Mouse (Mus musculus) thymus, adult 2 months (tissue): ENCODE measurements at regions not wholly inside any gene's neighbourhood (a gene's known extent, or its start where the extent isn't known, plus 50 kb on each side); places are given as distances from the start of the nearest gene placed in this dataset.

Experiments used
- DNase-seq: peaks from one replicate; pipeline ENCODE4 v3.0.0; 2021
- H3K27ac ChIP-seq: fragments of 200-500 bp; 2 replicates; pipeline ENCODE4 v1.5.1; 2012; ENCODE audit warnings: low read length, control low read depth; ENCODE audit not compliant: control insufficient read depth, insufficient read depth
- H3K27me3 ChIP-seq: fragments of 200-500 bp; 2 replicates; pipeline ENCODE4 v1.6.1; 2012; ENCODE audit warnings: mild to moderate bottlenecking, low read length, moderate library complexity, mixed read lengths; ENCODE audit not compliant: control insufficient read depth, insufficient read depth
- H3K36me3 ChIP-seq: fragments of 200-500 bp; 2 replicates; pipeline ENCODE4 v1.6.1; 2012; ENCODE audit warnings: mild to moderate bottlenecking, low read length, moderate library complexity; ENCODE audit not compliant: control insufficient read depth, insufficient read depth
- H3K4me1 ChIP-seq: fragments of 200-500 bp; replicated peaks from 2 replicates; pipeline ENCODE4 v1.6.1; 2012; ENCODE audit warnings: low read length; ENCODE audit not compliant: control insufficient read depth, insufficient read depth
- H3K4me3 ChIP-seq: fragments of 200-500 bp; 2 replicates; pipeline ENCODE4 v1.5.1; 2012; ENCODE audit warnings: mild to moderate bottlenecking, low read length, control low read depth, moderate library complexity; ENCODE audit not compliant: control insufficient read depth, insufficient read depth
- CTCF ChIP-seq: fragments of 200-500 bp; IDR thresholded peaks from 2 replicates; pipeline ENCODE4 v1.5.1; 2012; ENCODE audit warnings: mild to moderate bottlenecking, control low read depth, low read length, moderate library complexity, borderline replicate concordance; ENCODE audit not compliant: control insufficient read depth, poor library complexity, insufficient read depth; ENCODE audit errors: extremely low read depth
- POLR2A ChIP-seq: fragments of 200-500 bp; IDR thresholded peaks from 2 replicates; pipeline ENCODE4 v1.6.1; 2012; ENCODE audit warnings: mild to moderate bottlenecking, low read length, control low read depth, moderate library complexity; ENCODE audit not compliant: control insufficient read depth, poor library complexity, insufficient read depth; ENCODE audit errors: extremely low read depth
- WGBS: fragments of 180-500 bp; shearing (Covaris S2); methylation state at CpG from one replicate; pipeline ENCODE4 v1.1.7; 2018; 5-methylcytosine and 5-hydroxymethylcytosine counted together

GRCm38 (mm10) chr9:35363936-35364335, 57.0 kb upstream of the Cdon start:
- Histone ChIP-seq H3K27me3 (no peaks in the 10 kb centered on the region), H3K36me3 (no peaks in the 10 kb centered on the region), H3K4me1 (no peaks in the 10 kb centered on the region), H3K4me3 (no peak overlapping the region), H3K27ac (no peak overlapping the region)
- TF ChIP-seq CTCF = no peak
- no peak for TF ChIP-seq POLR2A
- no peak for DNase-seq
- WGBS = 82% methylated on average over 4 of the region's 4 CpGs

GRCm38 (mm10) chr9:35365975-35366374, 55.0 kb upstream of the Cdon start:
- H3K4me3 ChIP-seq = no peak overlapping the region
- no peak overlapping the region for H3K27ac ChIP-seq
- TF ChIP-seq CTCF (no peak), POLR2A (no peak)
- 92% methylated on average over 5 of the region's 5 CpGs for WGBS
- H3K27me3 ChIP-seq = no peaks in the 10 kb centered on the region
- H3K4me1 ChIP-seq = no peaks in the 10 kb centered on the region
- DNase-seq = no peak
- H3K36me3 ChIP-seq = no peaks in the 10 kb centered on the region

GRCm38 (mm10) chr9:35369063-35369462, 51.9 kb upstream of the Cdon start:
- Histone ChIP-seq H3K4me3 (no peak overlapping the region), H3K36me3 (no peaks in the 10 kb centered on the region), H3K27me3 (no peaks in the 10 kb centered on the region), H3K27ac (no peak overlapping the region), H3K4me1 (no peaks in the 10 kb centered on the region)
- TF ChIP-seq POLR2A (no peak), CTCF (no peak)
- 83% methylated on average over 5 of the region's 5 CpGs for WGBS
- no peak for DNase-seq

- H3K4me1 ChIP-seq = no peaks in the 10 kb centered on the region
- TF ChIP-seq POLR2A = no peak
- TF ChIP-seq CTCF = no peak
These were observed 50.9 kb upstream of the Cdon start for GRCm38 (mm10) chr9:35370031-35370430.

GRCm38 (mm10) chr9:35370895-35371294, 50.0 kb upstream of the Cdon start:
- Histone ChIP-seq H3K4me3 (no peak overlapping the region), H3K27ac (no peak overlapping the region), H3K27me3 (no peaks in the 10 kb centered on the region), H3K36me3 (no peaks in the 10 kb centered on the region), H3K4me1 (no peaks in the 10 kb centered on the region)
- WGBS = 96% methylated on average over 3 of the region's 3 CpGs
- TF ChIP-seq POLR2A = no peak
- TF ChIP-seq CTCF = no peak
- DNase-seq = no peak

More at GRCm38 (mm10) chr9:35370031-35370430, 50.9 kb upstream of the Cdon start:
- WGBS = 86% methylated on average over 3 of the region's 3 CpGs
- no peak for DNase-seq
- no peak overlapping the region for H3K4me3 ChIP-seq
- no peak overlapping the region for H3K27ac ChIP-seq
- H3K27me3 ChIP-seq = no peaks in the 10 kb centered on the region
- no peaks in the 10 kb centered on the region for H3K36me3 ChIP-seq
